Mouse (Mus musculus) gastrocnemius, adult 18-20 months (tissue): Measurements from ENCODE around the gene Arl6ip4. TPM values are rescaled to one million over a fixed set of nuclear protein-coding genes. Genes with fewer than 3 reads are reported as not detected.

Source experiments
- DNase-seq: peaks from one replicate; pipeline ENCODE4 v3.0.0; 2021; ENCODE audit warnings: low spot score
- total RNA-seq, 2 experiments: library from RNA; stranded (reverse); gene quantifications; 2 replicates each; pipeline ENCODE4 v1.2.3; 2021

Gene Arl6ip4
- total RNA-seq, 2 experiments from 2014 or later = 39.1 TPM

GRCm38 (mm10) chr5:124150895-124151294, 35.0 kb downstream of the Arl6ip4 start:
- DNase-seq = no peak

GRCm38 (mm10) chr5:124152734-124153133, 36.8 kb downstream of the Arl6ip4 start:
- DNase-seq = no peak

GRCm38 (mm10) chr5:124155943-124156342, 40.1 kb downstream of the Arl6ip4 start:
- DNase-seq = no peak

- DNase-seq = no peak
These were observed 42.4 kb downstream of the Arl6ip4 start for GRCm38 (mm10) chr5:124158305-124158704.

GRCm38 (mm10) chr5:124159453-124159852, 43.6 kb downstream of the Arl6ip4 start:
- no peak for DNase-seq

- DNase-seq = no peak
These were observed 45.9 kb downstream of the Arl6ip4 start for GRCm38 (mm10) chr5:124161831-124162230.

- peak; percentile 77 for DNase-seq
These were observed 46.7 kb downstream of the Arl6ip4 start for GRCm38 (mm10) chr5:124162577-124162976.

- no peak for DNase-seq
These were observed 47.6 kb downstream of the Arl6ip4 start for GRCm38 (mm10) chr5:124163445-124163844.

GRCm38 (mm10) chr5:124165622-124166570, 50.0 kb downstream of the Arl6ip4 start:
- DNase-seq = peak; percentile 40

- peak; percentile 39 for DNase-seq
These were observed 50.9 kb downstream of the Arl6ip4 start for GRCm38 (mm10) chr5:124166741-124167140.

GRCm38 (mm10) chr5:124167621-124168020, 51.7 kb downstream of the Arl6ip4 start:
- DNase-seq = no peak

Other genes with a start within 250 kb of the Arl6ip4 start
- gene Hcar1, start 236.1 kb upstream of the Arl6ip4 start, total RNA-seq = under 1 TPM; 0.21 to 0.36 TPM
- gene Denr, start 208.9 kb upstream of the Arl6ip4 start, total RNA-seq = 10 to 100 TPM; 48.6 to 59.9 TPM
- gene Gm43518, start 188.7 kb upstream of the Arl6ip4 start, total RNA-seq = not detected
- gene Ccdc62, start 185.4 kb upstream of the Arl6ip4 start, total RNA-seq = 1 to 10 TPM; 1.4 to 1.6 TPM
- 10 to 100 TPM in 1 of 2 experiments, 1 to 10 TPM in 1; 9.4 to 19.6 TPM for gene Hip1r, start 142.5 kb upstream of the Arl6ip4 start, total RNA-seq
- gene Vps37b, start 83.8 kb upstream of the Arl6ip4 start, total RNA-seq = 1 to 10 TPM; 5.7 to 6.6 TPM
- gene Abcb9, start 20.3 kb upstream of the Arl6ip4 start, total RNA-seq = 1 to 10 TPM; 8.4 to 8.9 TPM
- 10 to 100 TPM; 13.2 to 14.5 TPM for gene Ogfod2, start 3.8 kb upstream of the Arl6ip4 start, total RNA-seq
- 10 to 100 TPM; 19.6 to 20.9 TPM for gene Pitpnm2, start 133.7 kb downstream of the Arl6ip4 start, total RNA-seq
- 1 to 10 TPM; 3.1 to 3.3 TPM for gene Mphosph9, start 211.9 kb downstream of the Arl6ip4 start, total RNA-seq
- 1 to 10 TPM; 7.3 to 7.7 TPM for gene 2810006K23Rik, start 212.0 kb downstream of the Arl6ip4 start, total RNA-seq
- 100 to 1,000 TPM; 146 to 161 TPM for gene Cdk2ap1, start 247.0 kb downstream of the Arl6ip4 start, total RNA-seq